Mouse (Mus musculus) midbrain, embryonic 16.5 days (tissue): ENCODE results near the gene Ctnna2. TPM values are rescaled to one million over a fixed set of nuclear protein-coding genes. Genes with fewer than 3 reads are reported as not detected.

Experiments
- ATAC-seq: fragments of 200-750 bp; cut with Nextera tagmentation; 2 replicates; pipeline ENCODE4 v1.8.0; 2017; ENCODE audit warnings: moderate TSS enrichment
- H3K27ac ChIP-seq: fragments of 300-500 bp; sonication (generic); 2 replicates; pipeline ENCODE4 v1.5.1; 2014; ENCODE audit warnings: mild to moderate bottlenecking, low read length, mixed read lengths
- H3K27me3 ChIP-seq: fragments of 300-500 bp; sonication (generic); 2 replicates; pipeline ENCODE4 v1.6.1; 2014; ENCODE audit warnings: low read depth, low read length, mixed read lengths; ENCODE audit not compliant: control insufficient read depth, insufficient read depth
- H3K36me3 ChIP-seq: fragments of 300-500 bp; sonication (generic); 2 replicates; pipeline ENCODE4 v1.6.1; 2014; ENCODE audit warnings: mild to moderate bottlenecking, low read length, moderate library complexity, mixed read lengths; ENCODE audit not compliant: control insufficient read depth, insufficient read depth
- H3K4me1 ChIP-seq: fragments of 300-500 bp; sonication (generic); 2 replicates; pipeline ENCODE4 v1.6.1; 2014; ENCODE audit warnings: mild to moderate bottlenecking, low read length, mixed read lengths; ENCODE audit not compliant: control insufficient read depth, insufficient read depth
- H3K4me2 ChIP-seq: fragments of 300-500 bp; sonication (generic); 2 replicates; pipeline ENCODE4 v1.6.1; 2014; ENCODE audit warnings: mild to moderate bottlenecking, low read length, mixed read lengths
- H3K4me3 ChIP-seq: fragments of 300-500 bp; sonication (generic); 2 replicates; pipeline ENCODE4 v1.5.1; 2014; ENCODE audit warnings: low read depth, mild to moderate bottlenecking, low read length, moderate library complexity, mixed read lengths
- H3K9ac ChIP-seq: fragments of 300-500 bp; sonication (generic); 2 replicates; pipeline ENCODE4 v1.6.1; 2014; ENCODE audit warnings: low read depth, low read length, mixed read lengths
- H3K9me3 ChIP-seq: fragments of 300-500 bp; sonication (generic); replicated peaks from 2 replicates; pipeline ENCODE4 v1.6.1; 2014; ENCODE audit warnings: mild to moderate bottlenecking, low read length, mixed read lengths; ENCODE audit not compliant: control insufficient read depth, poor library complexity, severe bottlenecking
- WGBS: fragments of 180-500 bp; shearing (Covaris S2); extraction: QIAGEN DNeasy Blood & Tissue Kit; methylation state at CpG from one replicate; pipeline ENCODE4 v1.1.7; 2014; 5-methylcytosine and 5-hydroxymethylcytosine counted together
- polyA plus RNA-seq: library from polyadenylated mRNA; unstranded; fragments of >200 nt; fragmentation: Nextera tagmentation; extraction: Ambion mirVana; gene quantifications from 2 replicates; pipeline ENCODE4 v1.2.1, GENCODE M21; 2015

The Ctnna2 gene
- polyA plus RNA-seq, 1 experiment from 2014 or later: 146 TPM

DNA sequence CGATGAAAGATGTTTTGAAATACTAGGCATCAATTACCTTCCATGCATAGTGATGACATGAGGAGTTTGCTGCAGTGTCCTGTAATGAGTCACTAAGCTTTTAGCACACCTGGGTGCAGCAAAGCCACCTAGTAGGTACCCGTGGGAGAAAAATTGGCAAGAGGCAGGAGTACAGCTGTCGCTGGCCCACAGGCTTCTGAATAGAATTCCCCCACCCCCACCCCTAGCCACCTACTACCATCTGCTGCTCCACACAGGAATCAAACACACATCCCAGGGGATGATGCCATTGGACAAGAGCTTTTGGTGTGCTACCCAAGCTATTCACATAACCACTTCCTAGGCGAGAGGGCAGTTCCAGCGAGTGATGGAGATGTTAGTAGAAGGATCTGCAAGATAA lies 700.7 kb downstream of the Ctnna2 start:
- ATAC-seq: no peak
- Histone ChIP-seq H3K27me3 (no peaks in the 10 kb centered on the region), H3K9ac (no peak overlapping the region), H3K4me3 (no peak overlapping the region), H3K4me2 (no peak overlapping the region), H3K4me1 (no peaks in the 10 kb centered on the region), H3K9me3 (no peaks in the 10 kb centered on the region), H3K36me3 (no peaks in the 10 kb centered on the region), H3K27ac (no peak overlapping the region)
- 72% methylated on average over 5 of the region's 5 CpGs for WGBS

- no peaks in the 10 kb centered on the region for H3K36me3 ChIP-seq
- no peak for ATAC-seq
- no peak overlapping the region for H3K27ac ChIP-seq
- H3K27me3 ChIP-seq: no peaks in the 10 kb centered on the region
- no peaks in the 10 kb centered on the region for H3K9me3 ChIP-seq
- WGBS: 86% methylated on average over 3 of the region's 3 CpGs
- H3K9ac ChIP-seq: no peak overlapping the region
- no peak overlapping the region for H3K4me3 ChIP-seq
- no peaks in the 10 kb centered on the region for H3K4me1 ChIP-seq
- H3K4me2 ChIP-seq: no peak overlapping the region
Measured at GRCm38 (mm10) chr6:77265163-77265562, 714.3 kb downstream of the Ctnna2 start.

DNA sequence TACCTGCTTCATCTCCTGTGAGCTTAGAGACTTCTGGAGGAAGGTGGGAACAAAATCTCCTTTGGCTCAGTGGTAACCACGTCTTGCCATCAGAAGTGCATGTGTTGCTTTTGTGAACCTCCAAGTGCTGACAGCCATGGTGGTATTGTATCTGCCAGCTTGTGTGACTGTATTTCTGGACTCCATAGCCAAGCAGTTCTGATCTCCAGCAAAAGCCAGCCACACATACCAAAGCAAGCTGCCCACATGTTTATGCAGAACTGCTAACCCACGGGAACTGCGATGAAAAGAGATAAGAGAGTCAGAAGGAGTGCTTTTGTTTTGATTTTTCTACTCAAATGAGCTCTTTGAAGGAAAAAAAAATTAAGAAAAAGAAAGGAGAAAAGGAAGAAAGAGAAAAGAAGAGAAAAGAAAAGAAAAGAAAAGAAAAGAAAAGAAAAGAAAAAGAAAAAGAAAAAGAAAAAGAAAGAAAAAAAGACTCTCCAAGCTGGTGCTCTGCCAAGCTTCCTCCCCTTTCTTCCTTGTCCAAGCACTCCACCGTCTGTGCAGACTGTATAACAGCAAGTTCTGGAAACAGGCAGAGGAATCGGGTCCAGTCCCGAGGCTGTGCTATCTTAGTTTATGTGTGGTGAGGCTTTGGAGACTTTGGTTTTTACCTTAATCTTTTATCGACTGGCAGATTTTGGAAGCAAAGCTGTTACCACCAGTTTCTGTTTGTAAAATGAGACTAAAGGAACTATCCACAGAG lies 722.0 kb downstream of the Ctnna2 start:
- H3K9ac ChIP-seq: no peak overlapping the region
- H3K4me2 ChIP-seq: no peak overlapping the region
- no peaks in the 10 kb centered on the region for H3K36me3 ChIP-seq
- 0 out of 2 replicates have a peak overlapping the region, but pooled peaks have one; percentile 17 for H3K27ac ChIP-seq
- no peaks in the 10 kb centered on the region for H3K9me3 ChIP-seq
- H3K27me3 ChIP-seq: no peaks in the 10 kb centered on the region
- H3K4me1 ChIP-seq: no peaks in the 10 kb centered on the region
- ATAC-seq: no peak
- no peak overlapping the region for H3K4me3 ChIP-seq
- 43% methylated on average over 7 of the region's 7 CpGs for WGBS

DNA sequence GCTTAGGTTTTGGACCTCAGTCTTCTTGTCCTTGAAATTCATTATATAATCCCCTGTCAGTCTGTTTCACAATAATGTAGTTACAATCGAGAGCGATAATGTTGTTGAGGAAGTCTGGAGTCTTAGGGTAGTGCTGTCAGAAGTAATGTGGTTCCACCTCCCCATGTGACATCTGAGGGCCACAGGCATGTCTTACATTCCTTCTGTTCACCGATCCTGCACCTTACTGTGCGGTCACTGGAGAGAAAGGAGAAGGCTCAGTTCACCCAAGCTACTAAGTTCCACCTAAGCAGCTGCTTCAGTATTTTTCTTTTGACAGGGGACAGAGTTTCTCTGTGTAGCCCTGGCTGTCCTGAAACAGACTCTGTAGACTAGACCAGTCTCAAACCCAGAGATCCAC lies 723.2 kb downstream of the Ctnna2 start:
- no peak for ATAC-seq

DNA sequence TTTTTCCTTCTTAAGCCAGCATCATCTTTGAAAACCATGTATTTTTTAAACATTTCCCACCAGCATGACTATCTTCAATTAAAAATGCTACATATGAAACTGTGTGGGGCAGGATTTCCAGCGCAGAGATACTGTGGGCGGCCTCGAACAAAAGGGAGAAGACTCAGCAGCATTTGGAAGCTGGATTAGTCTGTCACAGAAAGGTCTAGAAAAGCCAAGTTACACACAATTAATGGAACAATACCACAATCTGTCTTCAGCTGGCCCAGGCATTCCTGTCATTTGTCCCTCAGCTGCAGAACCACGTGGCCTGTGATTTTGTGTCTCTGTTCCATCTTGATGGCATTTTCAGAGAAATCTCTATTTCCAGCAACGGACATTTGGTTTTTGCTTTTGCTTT lies 726.0 kb downstream of the Ctnna2 start:
- WGBS: 63% methylated on average over 5 of the region's 5 CpGs
- Histone ChIP-seq H3K4me2 (no peak overlapping the region), H3K4me3 (no peak overlapping the region), H3K4me1 (peaks cover 6% of the 10 kb centered on the region), H3K9ac (no peak overlapping the region), H3K36me3 (no peaks in the 10 kb centered on the region), H3K9me3 (no peaks in the 10 kb centered on the region), H3K27me3 (no peaks in the 10 kb centered on the region), H3K27ac (no peak overlapping the region)
- ATAC-seq: no peak

More for the DNA sequence above, 723.2 kb downstream of the Ctnna2 start:
- Histone ChIP-seq H3K9me3 (no peaks in the 10 kb centered on the region), H3K36me3 (no peaks in the 10 kb centered on the region), H3K27me3 (no peaks in the 10 kb centered on the region), H3K9ac (no peak overlapping the region), H3K4me3 (no peak overlapping the region), H3K27ac (no peak overlapping the region), H3K4me2 (no peak overlapping the region), H3K4me1 (no peaks in the 10 kb centered on the region)
- whole genome bisulfite sequencing: 98% methylated on average over 4 of the region's 4 CpGs

DNA sequence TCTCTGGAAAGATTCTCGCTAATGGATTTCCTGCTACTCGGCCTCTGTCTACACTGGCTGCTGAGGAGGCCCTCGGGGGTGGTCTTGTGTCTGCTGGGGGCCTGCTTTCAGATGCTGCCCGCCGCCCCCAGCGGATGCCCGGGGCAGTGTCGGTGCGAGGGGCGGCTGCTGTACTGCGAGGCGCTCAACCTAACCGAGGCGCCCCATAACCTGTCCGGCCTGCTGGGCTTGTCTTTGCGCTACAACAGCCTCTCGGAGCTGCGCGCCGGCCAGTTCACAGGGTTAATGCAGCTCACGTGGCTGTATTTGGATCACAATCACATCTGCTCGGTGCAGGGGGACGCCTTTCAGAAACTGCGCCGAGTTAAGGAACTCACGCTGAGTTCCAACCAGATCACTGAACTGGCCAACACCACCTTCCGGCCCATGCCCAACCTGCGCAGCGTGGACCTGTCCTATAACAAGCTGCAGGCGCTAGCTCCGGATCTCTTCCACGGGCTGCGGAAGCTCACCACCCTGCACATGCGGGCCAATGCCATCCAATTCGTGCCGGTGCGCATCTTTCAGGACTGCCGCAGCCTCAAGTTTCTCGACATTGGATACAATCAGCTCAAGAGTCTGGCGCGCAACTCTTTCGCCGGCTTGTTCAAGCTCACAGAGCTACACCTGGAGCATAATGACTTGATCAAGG lies 735.8 kb downstream of the Ctnna2 start:
- Histone ChIP-seq H3K9me3 (no peaks in the 10 kb centered on the region), H3K4me1 (peaks cover 19% of the 10 kb centered on the region), H3K4me3 (peak overlapping the region; percentile 71), H3K4me2 (peak overlapping the region; percentile 89), H3K9ac (peak overlapping the region; percentile 87), H3K36me3 (no peaks in the 10 kb centered on the region), H3K27me3 (no peaks in the 10 kb centered on the region), H3K27ac (peak overlapping the region; percentile 91)
- WGBS: under 1% methylated on average over 37 of the region's 43 CpGs
- peak; percentile 50 for ATAC-seq

GRCm38 (mm10) chr6:77242601-77243406 lies 736.7 kb downstream of the Ctnna2 start, which contains the start of gene Lrrtm1:
Lrrtm1 (plus strand) TSS chr6:77242689.
- H3K4me3 ChIP-seq: peak within 1 kb of the TSS; percentile 71
- under 1% methylated on average over 53 of the region's 53 CpGs for WGBS
- peak within 1 kb of the TSS; percentile 91 for H3K27ac ChIP-seq
- peak within 1 kb of the TSS; percentile 87 for H3K9ac ChIP-seq
- H3K27me3 ChIP-seq: no peaks in the 10 kb centered on the region
- ATAC-seq: peak; percentile 93
- H3K36me3 ChIP-seq: no peaks in the 10 kb centered on the region
- no peaks in the 10 kb centered on the region for H3K9me3 ChIP-seq
- peak within 1 kb of the TSS; percentile 89 for H3K4me2 ChIP-seq
- peaks cover 16% of the 10 kb centered on the region for H3K4me1 ChIP-seq

DNA sequence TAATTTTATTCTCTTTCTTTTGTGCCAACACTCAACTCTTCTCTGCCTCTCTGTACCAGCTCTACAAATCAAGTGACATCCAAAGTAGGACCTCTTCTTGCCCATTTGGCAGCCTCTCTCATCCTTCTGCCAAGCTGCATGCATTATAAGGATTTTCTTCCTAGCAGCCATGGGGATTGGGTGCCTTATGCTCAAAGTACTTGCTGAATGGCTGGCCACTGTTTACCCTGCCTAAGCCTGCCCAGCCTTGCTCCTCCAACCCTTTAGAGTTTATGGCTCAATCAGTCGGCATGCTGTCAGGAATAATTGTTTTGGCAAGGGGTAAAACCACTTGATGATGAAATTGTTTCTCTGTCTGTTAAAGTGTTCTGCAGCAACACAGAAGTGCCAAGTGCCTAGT lies 739.1 kb downstream of the Ctnna2 start:
- Histone ChIP-seq H3K36me3 (no peaks in the 10 kb centered on the region), H3K27ac (no peak overlapping the region), H3K4me1 (peaks cover 6% of the 10 kb centered on the region), H3K9ac (no peak overlapping the region), H3K4me2 (no peak overlapping the region), H3K4me3 (no peak overlapping the region), H3K27me3 (no peaks in the 10 kb centered on the region), H3K9me3 (no peaks in the 10 kb centered on the region)
- no peak for ATAC-seq
- 29% methylated on average over 1 of the region's 1 CpGs for WGBS
